Mouse (Mus musculus): Measurements from ENCODE around the gene Abcc4.
A peak's percentile ranks its signal among the peaks of the same experiment; 100 is the strongest.

The Abcc4 gene

DNA sequence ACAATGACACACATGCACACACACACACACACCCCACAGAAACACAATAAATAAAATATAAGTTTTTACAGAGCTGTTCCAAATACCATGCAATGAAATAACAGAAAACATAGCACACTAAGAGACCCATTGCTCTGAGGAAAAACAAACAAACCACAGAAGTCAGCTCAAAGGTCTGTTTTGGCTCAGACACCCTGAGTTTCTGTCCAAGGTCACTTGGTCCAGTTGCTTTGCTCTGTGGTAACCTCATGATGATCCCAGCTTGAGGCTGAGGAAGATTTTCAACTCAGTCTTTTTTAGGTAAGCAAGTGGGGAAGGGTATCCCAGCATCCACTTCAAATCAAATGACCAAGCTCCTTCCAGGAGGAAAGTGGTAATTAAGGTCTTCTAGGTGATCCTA is 4.9 kb upstream of the Abcc4 start:
- no peak for DNase-seq

DNA sequence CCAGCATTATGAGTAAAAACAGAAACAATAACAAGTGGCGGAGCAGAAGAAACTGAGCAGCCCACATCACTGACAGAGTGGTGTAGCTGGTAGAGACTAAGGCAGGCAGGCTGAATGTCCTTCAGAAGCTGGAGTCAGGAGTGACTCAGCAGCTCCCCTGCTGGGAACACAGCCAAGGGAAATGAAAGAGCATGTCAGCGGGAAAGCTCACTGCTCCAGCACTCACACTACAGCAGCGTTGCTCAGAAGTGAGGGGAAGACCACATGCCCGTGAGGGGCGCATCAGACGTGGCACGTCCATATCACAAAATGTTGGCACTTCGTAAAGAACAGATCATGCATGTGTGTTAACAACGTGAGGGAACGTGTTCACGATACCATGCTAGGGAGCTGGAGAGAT is 3.7 kb upstream of the Abcc4 start:
- peak; percentile 93 for DNase-seq

GRCm38 (mm10) chr14:118708126-118708525 is 2.1 kb upstream of the Abcc4 start:
- DNase-seq = no peak

DNA sequence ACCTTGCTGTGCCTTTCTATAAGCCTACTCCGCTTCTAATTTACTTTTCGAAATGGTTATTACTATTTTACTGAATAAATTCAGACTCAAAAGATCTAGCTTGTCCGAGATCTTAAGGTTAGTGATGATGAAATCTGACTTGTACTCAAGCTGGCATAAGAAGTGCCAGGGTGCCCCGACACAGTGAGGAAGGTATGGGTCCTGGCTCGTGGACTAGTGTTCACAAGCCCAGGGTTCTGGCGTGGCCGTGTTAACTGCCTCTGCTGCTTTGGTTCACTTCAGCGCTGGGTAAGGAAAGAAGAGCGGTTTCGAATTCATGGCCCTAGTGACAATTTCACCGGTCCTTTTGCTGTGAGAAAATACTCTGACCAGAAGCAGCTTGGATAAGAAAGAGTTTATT is 943 bp upstream of the Abcc4 start:
- DNase-seq = no peak

DNA sequence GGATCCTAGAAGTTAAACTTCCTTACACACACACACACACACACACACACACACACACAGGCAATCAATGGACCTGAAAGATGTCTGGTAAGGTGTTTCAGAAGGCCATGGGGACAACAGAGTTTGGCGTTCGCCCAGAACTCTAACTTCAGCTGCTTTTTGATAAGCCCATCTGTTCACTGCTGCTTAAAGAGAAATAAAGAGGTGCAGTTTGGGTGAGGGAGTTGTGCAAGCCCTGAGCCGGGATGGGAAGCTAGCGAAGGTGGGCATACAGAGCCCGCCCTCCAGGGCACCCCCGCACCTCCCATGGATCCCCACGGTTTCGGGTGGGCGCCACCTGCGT is 583 bp downstream of the Abcc4 start:
- DNase-seq = no peak

- no peak for DNase-seq
Measured at GRCm38 (mm10) chr14:118703363-118703762, 2.7 kb downstream of the Abcc4 start.

DNA sequence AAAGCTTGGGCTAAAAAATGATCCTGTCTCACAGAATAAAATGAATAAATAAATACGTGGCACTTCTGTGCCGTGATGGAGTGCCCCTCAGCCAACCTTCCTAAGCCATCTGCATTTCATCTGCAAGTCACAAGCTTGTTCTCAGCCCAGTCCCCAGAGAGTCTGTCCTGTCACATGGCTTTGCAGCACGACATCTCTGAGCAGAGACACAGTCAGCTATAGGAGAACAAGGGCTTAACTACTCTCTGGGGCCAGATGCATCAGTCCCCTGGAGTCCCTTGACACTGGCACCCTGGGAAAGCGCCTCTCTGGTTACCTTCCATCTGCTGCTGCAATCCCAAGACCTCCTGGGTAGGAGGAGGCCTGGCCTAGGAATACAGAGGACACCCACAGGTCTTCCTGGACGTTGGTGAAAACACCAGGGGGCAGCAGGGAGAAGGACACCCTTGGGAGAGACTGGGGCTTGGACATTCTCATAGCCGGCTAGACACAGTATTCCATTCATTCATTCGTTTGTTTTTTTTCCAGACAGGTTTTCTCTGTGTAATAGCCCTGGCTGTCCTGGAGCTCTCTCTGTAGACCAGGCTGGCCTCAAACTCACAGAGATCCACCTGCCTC is 3.9 kb downstream of the Abcc4 start:
- peak; percentile 66 for DNase-seq

DNA sequence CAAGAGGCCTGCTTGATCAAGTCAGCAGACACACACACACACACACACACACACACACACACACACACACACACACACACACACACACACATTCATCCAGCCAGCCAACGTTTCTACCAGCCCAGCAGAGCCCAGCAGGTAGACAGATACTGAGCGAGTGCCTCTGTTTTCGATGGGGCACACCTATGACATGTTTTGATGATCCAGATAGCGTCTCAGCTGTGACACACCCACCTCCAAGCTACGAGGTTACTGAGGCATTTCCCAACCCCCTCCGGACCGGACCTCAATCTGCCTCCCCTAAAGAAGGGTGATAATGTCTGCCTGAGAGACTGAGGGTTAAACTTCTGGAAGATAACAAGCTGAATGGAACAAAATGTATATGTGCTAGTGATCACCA is 5.4 kb downstream of the Abcc4 start:
- DNase-seq = no peak

DNA sequence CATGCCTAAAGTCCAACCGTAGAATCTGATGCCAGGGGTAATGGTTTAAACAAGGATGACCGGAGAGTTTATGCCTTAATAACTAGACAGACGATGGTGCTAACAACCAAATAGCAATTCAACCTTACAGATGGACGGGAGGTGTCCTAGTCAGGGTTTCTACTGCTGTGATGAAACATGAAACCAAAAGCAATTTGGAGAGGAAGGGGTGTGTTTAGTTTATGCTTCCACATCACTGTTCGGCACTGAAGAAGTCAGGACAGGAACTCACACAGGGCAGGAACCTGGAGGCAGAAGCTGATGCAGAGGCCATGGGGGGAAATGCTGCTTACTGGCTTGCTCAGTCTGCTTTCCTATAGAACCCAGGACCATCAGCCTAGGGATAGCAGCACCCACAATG is 6.1 kb downstream of the Abcc4 start:
- DNase-seq = no peak

DNA sequence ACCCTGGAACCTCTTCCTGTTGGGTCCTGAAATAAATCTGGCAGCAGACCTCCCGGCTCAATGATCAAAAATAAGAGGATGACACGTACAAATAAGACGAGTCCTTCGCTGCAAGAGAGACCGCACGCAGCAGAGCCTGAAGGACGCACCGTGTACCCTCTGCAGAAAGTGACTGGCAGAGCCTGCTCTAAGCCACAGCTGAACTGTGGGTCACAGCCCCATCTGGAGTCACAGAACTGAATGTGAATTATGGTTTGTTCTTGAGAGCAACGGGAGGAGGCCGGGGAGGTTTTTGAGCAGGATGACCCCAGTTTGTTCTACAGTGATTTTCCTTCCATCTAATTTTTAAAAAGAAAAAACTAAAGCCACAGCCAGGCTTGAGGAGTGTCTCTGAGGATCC is 6.5 kb downstream of the Abcc4 start:
- no peak for DNase-seq

- DNase-seq = no peak
Measured at GRCm38 (mm10) chr14:118696556-118697289, 9.3 kb downstream of the Abcc4 start.

GRCm38 (mm10) chr14:118695866-118696265 is 10.2 kb downstream of the Abcc4 start:
- no peak for DNase-seq

- DNase-seq = no peak
Measured at GRCm38 (mm10) chr14:118694321-118694720, 11.7 kb downstream of the Abcc4 start.

GRCm38 (mm10) chr14:118691910-118692309 is 14.1 kb downstream of the Abcc4 start:
- DNase-seq = no peak

DNA sequence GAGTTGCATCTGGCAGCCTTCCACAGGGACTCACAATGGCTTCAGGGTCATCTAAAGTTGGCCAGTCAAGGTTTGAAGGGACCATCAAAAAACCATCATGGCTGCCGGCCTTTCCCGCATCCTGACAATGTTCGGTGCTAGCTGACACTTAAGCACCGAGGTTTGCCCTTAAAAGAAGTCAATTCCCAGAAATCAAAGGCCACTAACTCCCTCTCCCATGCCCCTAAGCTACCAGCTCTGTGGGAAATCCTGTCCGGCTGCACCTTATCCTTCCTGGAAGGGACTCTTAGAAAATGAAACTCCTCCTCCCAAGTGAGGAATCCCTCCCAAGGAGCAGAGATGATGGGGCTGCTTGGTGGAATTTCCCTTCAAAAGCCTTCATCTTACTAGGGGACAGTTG is 14.6 kb downstream of the Abcc4 start:
- peak; percentile 38 for DNase-seq

DNA sequence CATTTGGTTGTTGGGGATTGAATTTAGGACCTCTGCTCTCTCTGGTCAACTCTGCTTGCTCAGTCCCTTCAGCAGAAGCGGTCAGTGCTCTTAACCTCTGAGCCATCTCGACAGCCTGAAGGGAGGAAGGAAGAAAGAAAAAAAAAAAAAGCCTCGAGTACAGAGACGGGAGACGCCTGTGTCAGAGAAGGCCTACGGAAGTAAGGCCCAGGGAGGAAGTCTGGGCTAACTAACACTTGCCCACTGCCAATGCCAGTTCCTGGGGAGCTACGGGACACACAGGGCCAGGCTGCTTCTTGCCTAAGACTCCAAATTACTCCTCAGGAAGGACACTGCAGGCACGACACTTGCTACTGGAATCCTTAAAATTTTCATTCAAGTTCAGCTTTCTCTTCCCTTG is 15.1 kb downstream of the Abcc4 start:
- DNase-seq = peak; percentile 40

- peak; percentile 30 for DNase-seq
Measured at GRCm38 (mm10) chr14:118690336-118690735, 15.7 kb downstream of the Abcc4 start.

DNA sequence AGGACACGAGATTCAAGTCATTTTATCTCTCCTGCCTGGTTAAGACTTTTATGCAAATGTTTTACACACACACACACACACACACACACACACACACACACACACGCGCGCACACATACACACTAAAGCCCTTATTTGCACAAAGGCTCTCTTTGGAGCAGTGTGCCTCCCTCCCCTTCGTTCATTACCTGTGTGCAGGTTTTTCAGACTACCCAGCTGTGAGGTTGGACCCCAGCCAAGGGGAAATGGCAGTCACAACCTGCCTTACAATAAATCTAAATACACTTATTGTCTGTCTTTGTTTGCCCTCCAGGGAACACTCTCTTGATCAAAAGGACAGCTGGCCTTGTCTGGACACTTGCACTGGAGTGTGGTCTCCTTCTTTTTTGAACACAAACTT is 17.4 kb downstream of the Abcc4 start:
- peak; percentile 59 for DNase-seq

DNA sequence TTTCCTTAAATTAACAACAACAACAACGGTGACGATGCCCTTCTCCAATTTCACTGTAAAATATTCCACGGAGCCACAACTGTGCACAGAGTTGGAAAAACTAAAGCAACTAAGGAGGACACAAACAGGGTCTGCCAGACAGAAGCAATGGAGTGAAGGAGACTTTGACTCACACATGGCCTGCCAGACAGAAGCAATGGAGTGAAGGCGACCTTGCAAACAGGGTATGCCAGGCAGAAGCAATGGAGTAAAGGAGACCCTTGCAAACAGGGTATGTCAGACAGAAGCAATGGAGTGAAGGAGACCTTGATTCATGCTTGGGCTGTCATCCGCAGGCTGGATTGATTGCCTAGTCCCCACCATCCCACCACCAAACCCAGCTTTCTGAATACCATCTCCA is 19.2 kb downstream of the Abcc4 start:
- no peak for DNase-seq

DNA sequence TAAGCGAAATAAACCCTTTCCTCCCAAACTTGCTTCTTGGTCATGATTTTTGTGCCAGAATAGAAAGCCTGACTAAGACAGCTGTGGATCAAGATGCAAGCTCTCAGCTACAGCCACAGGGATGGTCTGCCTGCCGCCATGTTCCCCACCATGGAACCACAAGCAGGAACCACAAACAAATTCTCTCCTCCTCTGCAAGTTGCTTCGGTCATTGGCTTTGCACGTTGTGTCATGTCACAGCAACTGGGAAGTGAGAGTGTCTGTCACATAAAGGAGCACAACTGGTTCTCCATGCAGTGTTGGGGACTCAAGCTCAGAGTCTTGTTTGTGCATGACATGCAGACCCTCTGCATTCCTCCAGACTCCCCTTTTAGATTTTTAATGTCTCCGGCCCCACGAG is 20.4 kb downstream of the Abcc4 start:
- DNase-seq = no peak

GRCm38 (mm10) chr14:118682339-118683034 is 23.5 kb downstream of the Abcc4 start:
- DNase-seq = no peak

DNA sequence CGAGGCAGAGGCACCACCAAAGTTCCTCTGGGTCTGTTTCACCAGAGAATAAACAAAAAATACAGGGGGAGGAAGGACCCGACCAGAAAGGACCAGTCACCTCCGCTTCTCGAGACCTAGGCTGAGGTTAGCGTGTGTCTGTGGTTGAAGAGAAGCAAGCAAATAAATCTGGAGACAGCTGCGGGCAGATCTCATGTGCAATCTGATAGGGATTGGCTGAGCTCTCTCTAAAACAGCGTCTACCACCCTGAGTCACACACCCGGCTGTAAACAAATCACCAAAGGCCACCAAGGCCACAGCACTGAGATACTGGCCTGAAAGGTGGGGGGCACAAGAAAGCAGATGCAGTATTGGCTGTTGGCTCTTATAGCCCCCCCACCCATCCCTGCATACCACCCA is 24.9 kb downstream of the Abcc4 start:
- no peak for DNase-seq

- DNase-seq = peak; percentile 21
Measured at GRCm38 (mm10) chr14:118678279-118678985, 27.6 kb downstream of the Abcc4 start.

All from kidney, postnatal 14 days (tissue).